Mouse (Mus musculus): ENCODE results near the gene Ugt2a2. TPM values are rescaled to one million over a fixed set of nuclear protein-coding genes. Genes with fewer than 3 reads are reported as not detected.
"Not testable (repeated sequence)": the region's sequence is repeated elsewhere in the genome, so short reads cannot be mapped to it uniquely, and the experiment has no call there.

Gene Ugt2a2
- polyA plus RNA-seq, 1 experiment from 2014 or later, result not detected

- ATAC-seq (ENCODE audit: insufficient read depth, low FRiP score), result no peak
- no peak overlapping the region for H3K4me2 ChIP-seq (ENCODE audit: low read depth, low read length)
Observed at GRCm38 (mm10) chr5:87457701-87458100, 24.4 kb downstream of the Ugt2a2 start.

GRCm38 (mm10) chr5:87456216-87456850 is 25.7 kb downstream of the Ugt2a2 start:
- H3K4me3 ChIP-seq (replicated peaks; ENCODE audit: low read length), result no peak overlapping the region
- H3K4me2 ChIP-seq (ENCODE audit: low read depth, low read length), result no peak overlapping the region
- 82% methylated on average over 3 of the region's 3 CpGs for WGBS
- H3K27ac ChIP-seq (ENCODE audit: low read length), result no peak overlapping the region
- no peaks in the 10 kb centered on the region for H3K4me1 ChIP-seq (ENCODE audit: control insufficient read depth, insufficient read depth, low read length)
- no peaks in the 10 kb centered on the region for H3K36me3 ChIP-seq (ENCODE audit: control insufficient read depth, insufficient read depth, low read length)
- no peaks in the 10 kb centered on the region for H3K27me3 ChIP-seq (ENCODE audit: control insufficient read depth, insufficient read depth, low read length)
- no peak overlapping the region for H3K9ac ChIP-seq (ENCODE audit: low read length)
- ATAC-seq (ENCODE audit: insufficient read depth, low FRiP score), result no peak
- H3K9me3 ChIP-seq (replicated peaks; ENCODE audit: control insufficient read depth, low read length), result no peaks in the 10 kb centered on the region

More at GRCm38 (mm10) chr5:87457701-87458100, 24.4 kb downstream of the Ugt2a2 start:
- Histone ChIP-seq H3K9me3 (replicated peaks; ENCODE audit: control insufficient read depth, low read length) (no peaks in the 10 kb centered on the region), H3K27ac (ENCODE audit: low read length) (no peak overlapping the region), H3K4me1 (ENCODE audit: control insufficient read depth, insufficient read depth, low read length) (no peaks in the 10 kb centered on the region), H3K36me3 (ENCODE audit: control insufficient read depth, insufficient read depth, low read length) (no peaks in the 10 kb centered on the region), H3K9ac (ENCODE audit: low read length) (no peak overlapping the region), H3K4me3 (replicated peaks; ENCODE audit: low read length) (no peak overlapping the region), H3K27me3 (ENCODE audit: control insufficient read depth, insufficient read depth, low read length) (no peaks in the 10 kb centered on the region)

DNA sequence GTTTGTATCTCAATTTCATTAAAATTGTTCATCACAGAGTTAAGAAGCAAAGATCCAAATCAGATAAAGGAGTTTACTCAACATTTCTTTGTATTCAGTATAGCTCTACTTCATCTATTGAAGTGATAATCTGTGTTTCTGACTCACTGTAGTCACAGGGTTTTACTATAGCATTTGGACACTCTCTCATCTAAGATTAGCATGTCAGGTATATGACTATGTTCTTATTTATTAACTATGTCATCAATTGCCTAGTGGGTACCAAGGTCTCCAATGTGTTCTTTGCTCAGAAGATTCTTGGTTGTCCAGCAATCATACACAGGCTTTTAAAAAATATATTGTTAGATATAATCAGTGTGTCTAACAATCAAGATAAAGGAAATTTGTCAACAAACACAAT is 26.5 kb downstream of the Ugt2a2 start:
- no peaks in the 10 kb centered on the region for H3K27me3 ChIP-seq (ENCODE audit: control insufficient read depth, insufficient read depth, low read length)
- H3K4me1 ChIP-seq (ENCODE audit: control insufficient read depth, insufficient read depth, low read length), result no peaks in the 10 kb centered on the region
- ATAC-seq (ENCODE audit: insufficient read depth, low FRiP score), result no peak
- H3K36me3 ChIP-seq (ENCODE audit: control insufficient read depth, insufficient read depth, low read length), result no peaks in the 10 kb centered on the region
- no peak overlapping the region for H3K27ac ChIP-seq (ENCODE audit: low read length)
- H3K4me3 ChIP-seq (replicated peaks; ENCODE audit: low read length), result no peak overlapping the region
- H3K9me3 ChIP-seq (replicated peaks; ENCODE audit: control insufficient read depth, low read length), result no peaks in the 10 kb centered on the region
- no peak overlapping the region for H3K9ac ChIP-seq (ENCODE audit: low read length)
- H3K4me2 ChIP-seq (ENCODE audit: low read depth, low read length), result no peak overlapping the region

GRCm38 (mm10) chr5:87452514-87452913 is 29.5 kb downstream of the Ugt2a2 start:
- not testable (repeated sequence) for H3K9me3 ChIP-seq (replicated peaks; ENCODE audit: control insufficient read depth, low read length); ATAC-seq (ENCODE audit: insufficient read depth, low FRiP score); H3K9ac ChIP-seq (ENCODE audit: low read length); H3K36me3 ChIP-seq (ENCODE audit: control insufficient read depth, insufficient read depth, low read length); H3K27ac ChIP-seq (ENCODE audit: low read length); H3K4me1 ChIP-seq (ENCODE audit: control insufficient read depth, insufficient read depth, low read length); H3K4me2 ChIP-seq (ENCODE audit: low read depth, low read length); H3K4me3 ChIP-seq (replicated peaks; ENCODE audit: low read length); H3K27me3 ChIP-seq (ENCODE audit: control insufficient read depth, insufficient read depth, low read length)
- 86% methylated on average over 4 of the region's 5 CpGs for WGBS

DNA sequence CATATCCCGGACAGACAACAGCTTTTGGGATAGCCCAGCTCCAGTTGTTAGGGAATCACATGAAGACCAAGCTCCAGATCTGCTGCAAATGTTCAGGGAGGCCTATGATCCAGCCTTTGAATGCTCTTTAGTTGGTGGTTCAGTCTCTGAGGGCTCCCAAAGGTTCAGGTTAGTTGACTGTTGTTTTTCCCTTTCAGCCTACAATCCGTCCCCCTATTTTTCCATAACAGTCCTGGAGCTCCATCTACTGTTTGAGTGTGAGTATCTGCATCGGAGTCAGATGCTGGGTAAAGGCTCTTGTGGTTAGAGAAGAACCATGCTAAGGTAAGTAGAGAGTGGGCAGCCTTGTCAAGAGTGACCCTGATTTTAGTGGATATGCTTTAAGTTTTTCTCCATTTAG is 45.8 kb downstream of the Ugt2a2 start:
- Histone ChIP-seq H3K36me3 (ENCODE audit: control insufficient read depth, insufficient read depth, low read length) (no peaks in the 10 kb centered on the region), H3K4me2 (ENCODE audit: low read depth, low read length) (no peak overlapping the region), H3K4me1 (ENCODE audit: control insufficient read depth, insufficient read depth, low read length) (no peaks in the 10 kb centered on the region), H3K27ac (ENCODE audit: low read length) (no peak overlapping the region), H3K4me3 (replicated peaks; ENCODE audit: low read length) (no peak overlapping the region), H3K9ac (ENCODE audit: low read length) (no peak overlapping the region), H3K9me3 (replicated peaks; ENCODE audit: control insufficient read depth, low read length) (no peaks in the 10 kb centered on the region), H3K27me3 (ENCODE audit: control insufficient read depth, insufficient read depth, low read length) (no peaks in the 10 kb centered on the region)
- 39% methylated on average over 3 of the region's 3 CpGs for WGBS
- no peak for ATAC-seq (ENCODE audit: insufficient read depth, low FRiP score)

DNA sequence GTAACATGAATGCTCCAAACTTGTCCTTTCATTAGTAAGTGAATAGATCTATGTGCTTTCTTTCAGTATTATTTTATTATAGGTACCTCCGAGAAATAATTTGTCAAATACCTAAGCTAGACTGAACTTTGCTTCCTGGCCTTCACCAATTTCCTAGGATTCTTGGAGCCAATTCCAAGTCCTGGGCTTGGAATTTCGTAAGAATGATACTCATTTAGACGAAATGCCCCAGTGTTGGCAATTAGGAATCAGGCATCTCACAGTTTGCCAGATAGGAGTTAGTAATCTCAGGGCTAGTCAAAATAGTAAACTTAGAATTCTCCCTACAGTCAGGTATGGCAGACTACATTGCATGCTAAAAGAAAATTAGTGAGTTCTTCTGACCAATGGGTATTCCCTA is 56.4 kb downstream of the Ugt2a2 start:
- Histone ChIP-seq H3K36me3 (ENCODE audit: control insufficient read depth, insufficient read depth, low read length) (no peaks in the 10 kb centered on the region), H3K4me1 (ENCODE audit: control insufficient read depth, insufficient read depth, low read length) (no peaks in the 10 kb centered on the region), H3K27me3 (ENCODE audit: control insufficient read depth, insufficient read depth, low read length) (no peaks in the 10 kb centered on the region), H3K27ac (ENCODE audit: low read length) (no peak overlapping the region), H3K9ac (ENCODE audit: low read length) (no peak overlapping the region), H3K9me3 (replicated peaks; ENCODE audit: control insufficient read depth, low read length) (no peaks in the 10 kb centered on the region), H3K4me2 (ENCODE audit: low read depth, low read length) (no peak overlapping the region), H3K4me3 (replicated peaks; ENCODE audit: low read length) (no peak overlapping the region)
- 77% methylated on average over 3 of the region's 3 CpGs for WGBS
- ATAC-seq (ENCODE audit: insufficient read depth, low FRiP score), result no peak

GRCm38 (mm10) chr5:87424041-87424440 is 58.0 kb downstream of the Ugt2a2 start, which contains the start of gene Ugt2b38:
TSS of gene Ugt2b38 (minus strand) at chr5:87424203.
- ATAC-seq (ENCODE audit: insufficient read depth, low FRiP score); H3K9ac ChIP-seq (ENCODE audit: low read length); H3K4me2 ChIP-seq (ENCODE audit: low read depth, low read length); H3K36me3 ChIP-seq (ENCODE audit: control insufficient read depth, insufficient read depth, low read length); H3K27me3 ChIP-seq (ENCODE audit: control insufficient read depth, insufficient read depth, low read length); H3K27ac ChIP-seq (ENCODE audit: low read length); H3K4me1 ChIP-seq (ENCODE audit: control insufficient read depth, insufficient read depth, low read length); H3K9me3 ChIP-seq (replicated peaks; ENCODE audit: control insufficient read depth, low read length); H3K4me3 ChIP-seq (replicated peaks; ENCODE audit: low read length): not testable (repeated sequence)
- WGBS, result 87% methylated on average over 1 of the region's 2 CpGs

Other genes with a start within 250 kb of the Ugt2a2 start
- 0.06 TPM in 1 of 2 replicates, not detected in the other for gene Ugt2b37, start 227.5 kb downstream of the Ugt2a2 start, polyA plus RNA-seq (2015; fragmentation: Nextera tagmentation; extraction: Ambion mirVana)
- 0.39 and 0.58 TPM in 2 replicates for gene Ugt2a3, start 145.1 kb downstream of the Ugt2a2 start, polyA plus RNA-seq (2015; fragmentation: Nextera tagmentation; extraction: Ambion mirVana)
- gene Ugt2b38, start 58.1 kb downstream of the Ugt2a2 start, polyA plus RNA-seq (2015; fragmentation: Nextera tagmentation; extraction: Ambion mirVana), result not detected in 2 replicates
- not detected in 2 replicates for gene Gm43638, start 4.5 kb upstream of the Ugt2a2 start, polyA plus RNA-seq (2015; fragmentation: Nextera tagmentation; extraction: Ambion mirVana)
- gene Ugt2a1, start 8.6 kb upstream of the Ugt2a2 start, polyA plus RNA-seq (2015; fragmentation: Nextera tagmentation; extraction: Ambion mirVana), result not detected in 2 replicates
- 26.6 and 32.3 TPM in 2 replicates for gene Sult1b1, start 55.9 kb upstream of the Ugt2a2 start, polyA plus RNA-seq (2015; fragmentation: Nextera tagmentation; extraction: Ambion mirVana)
- gene Sult1d1, start 86.8 kb upstream of the Ugt2a2 start, polyA plus RNA-seq (2015; fragmentation: Nextera tagmentation; extraction: Ambion mirVana), result 39.8 and 40.5 TPM in 2 replicates
- 0.10 TPM in 1 of 2 replicates, not detected in the other for gene Sult1e1, start 109.3 kb upstream of the Ugt2a2 start, polyA plus RNA-seq (2015; fragmentation: Nextera tagmentation; extraction: Ambion mirVana)
- gene Csn1s1, start 183.9 kb upstream of the Ugt2a2 start, polyA plus RNA-seq (2015; fragmentation: Nextera tagmentation; extraction: Ambion mirVana), result not detected in 2 replicates
- gene Csn2, start 217.4 kb upstream of the Ugt2a2 start, polyA plus RNA-seq (2015; fragmentation: Nextera tagmentation; extraction: Ambion mirVana), result not detected in 2 replicates

Measured in stomach, embryonic 16.5 days (tissue).